Mouse (Mus musculus): ENCODE measurements around the gene Rnf212b.

Gene Rnf212b

GRCm38 (mm10) chr14:54795901-54796300, 18.0 kb upstream of the Rnf212b start:
- no peak for DNase-seq (ENCODE audit: low read depth, low spot score)

- DNase-seq (ENCODE audit: low read depth, low spot score): no peak
Measured at GRCm38 (mm10) chr14:54796760-54797159, 17.2 kb upstream of the Rnf212b start.

GRCm38 (mm10) chr14:54799686-54800085, 14.3 kb upstream of the Rnf212b start:
- DNase-seq (ENCODE audit: low read depth, low spot score): no peak

- no peak for DNase-seq (ENCODE audit: low read depth, low spot score)
Measured at GRCm38 (mm10) chr14:54802428-54802827, 11.5 kb upstream of the Rnf212b start.

- DNase-seq (ENCODE audit: low read depth, low spot score): no peak
Measured at GRCm38 (mm10) chr14:54806124-54806523, 7.8 kb upstream of the Rnf212b start.

- DNase-seq (ENCODE audit: low read depth, low spot score): no peak
Measured at GRCm38 (mm10) chr14:54808718-54809667, 4.9 kb upstream of the Rnf212b start.

- no peak for DNase-seq (ENCODE audit: low read depth, low spot score)
Measured at GRCm38 (mm10) chr14:54809668-54810033, 4.3 kb upstream of the Rnf212b start.

- no peak for DNase-seq (ENCODE audit: low read depth, low spot score)
Measured at GRCm38 (mm10) chr14:54815737-54816136, 1.8 kb downstream of the Rnf212b start.

GRCm38 (mm10) chr14:54817791-54818190, 3.9 kb downstream of the Rnf212b start:
- no peak for DNase-seq (ENCODE audit: low read depth, low spot score)

GRCm38 (mm10) chr14:54822301-54822700, 8.4 kb downstream of the Rnf212b start:
- no peak for DNase-seq (ENCODE audit: low read depth, low spot score)

GRCm38 (mm10) chr14:54823716-54824115, 9.8 kb downstream of the Rnf212b start:
- no peak for DNase-seq (ENCODE audit: low read depth, low spot score)

- peak; percentile 42 for DNase-seq (ENCODE audit: low read depth, low spot score)
Measured at GRCm38 (mm10) chr14:54843461-54843860, 29.5 kb downstream of the Rnf212b start.

GRCm38 (mm10) chr14:54855726-54856125, 41.8 kb downstream of the Rnf212b start:
- no peak for DNase-seq (ENCODE audit: low read depth, low spot score)

GRCm38 (mm10) chr14:54856703-54857102, 42.8 kb downstream of the Rnf212b start:
- no peak for DNase-seq (ENCODE audit: low read depth, low spot score)

- no peak for DNase-seq (ENCODE audit: low read depth, low spot score)
Measured at GRCm38 (mm10) chr14:54857891-54858290, 44.0 kb downstream of the Rnf212b start.

- no peak for DNase-seq (ENCODE audit: low read depth, low spot score)
Measured at GRCm38 (mm10) chr14:54860511-54860910, 46.6 kb downstream of the Rnf212b start.

GRCm38 (mm10) chr14:54863501-54864312, 49.8 kb downstream of the Rnf212b start:
- peak; percentile 85 for DNase-seq (ENCODE audit: low read depth, low spot score)

GRCm38 (mm10) chr14:54864313-54865036, 50.5 kb downstream of the Rnf212b start:
- no peak for DNase-seq (ENCODE audit: low read depth, low spot score)

- no peak for DNase-seq (ENCODE audit: low read depth, low spot score)
Measured at GRCm38 (mm10) chr14:54865626-54866025, 51.7 kb downstream of the Rnf212b start.

GRCm38 (mm10) chr14:54866268-54866667, 52.3 kb downstream of the Rnf212b start:
- no peak for DNase-seq (ENCODE audit: low read depth, low spot score)

GRCm38 (mm10) chr14:54866936-54867335, 53.0 kb downstream of the Rnf212b start:
- DNase-seq (ENCODE audit: low read depth, low spot score): no peak

GRCm38 (mm10) chr14:54868026-54868425, 54.1 kb downstream of the Rnf212b start:
- no peak for DNase-seq (ENCODE audit: low read depth, low spot score)

All from telencephalon, adult 2 months (tissue).